ENCODE assay signal across 7 mouse cellular contexts in genomic region chr12:57196608-57197362, GRCm38 (mm10). TPM values are rescaled to one million over a fixed set of nuclear protein-coding genes. Genes with fewer than 3 reads are reported as not detected.
DNase-seq lines count a peak whose midpoint lies in the region; ATAC-seq and TF ChIP-seq lines count a peak whose summit lies in the region.

No protein-coding gene starts in this region.

- no peaks in the 10 kb centered on the region for H3K9me3 ChIP-seq in ES-E14 (ENCODE audit: control insufficient read depth, insufficient read depth, low read depth, low read length)

- peak; percentile 71 for ATAC-seq in erythroid progenitor cell, adult 5-6 weeks (replicated peaks; ENCODE audit: low FRiP score, poor library complexity, severe bottlenecking)
- ATAC-seq in megakaryocyte-erythroid progenitor cell, adult 5-6 weeks (replicated peaks; ENCODE audit: low FRiP score, low TSS enrichment, poor library complexity, severe bottlenecking), result peak; percentile 64

- intact Hi-C loops in heart, postnatal 10 days (cut with DNase I), result no loop called here

- in situ Hi-C loops in ES-E14 (cut with MboI; ENCODE audit: low sequenced_read_pairs in 2 of 2, unreplicated experiment in 2 of 2), result loop anchor here (25.0 kb wide), 2 partner anchors 509 to 659 kb away; partner anchors contain the start of genes Nkx2-1 (in 1 of the 2) and Pax9 (in 1 of the 2)

- DNase-seq in ES-E14 (ENCODE audit: low read depth, low spot score), result no peak
- peak; percentile 62 for DNase-seq in adrenal gland, adult 2 months
- peak; percentile 40 for DNase-seq in heart, postnatal 10 days
- peak; percentile 84 to 87 for DNase-seq in kidney, postnatal 36 days
- DNase-seq in spleen, postnatal 4 days (ENCODE audit: low spot score in 2 of 2), result peak; percentile 55 to 83

- H3K4me3 ChIP-seq in ES-E14 (ENCODE audit: insufficient read depth in 1 of 2, low read depth in 1 of 2, low read length in 2 of 2, poor library complexity in 1 of 2, severe bottlenecking in 1 of 2), result peak overlapping the region; percentile 63 to 70

- peak overlapping the region; percentile 48 for H3K9ac ChIP-seq in ES-E14 (ENCODE audit: insufficient read depth, low read depth, low read length, poor library complexity, severe bottlenecking)

- no peak overlapping the region for H3K27ac ChIP-seq in ES-E14 (ENCODE audit: insufficient read depth, low read depth, low read length, poor library complexity, severe bottlenecking)

- no peaks in the 10 kb centered on the region for H3K36me3 ChIP-seq in ES-E14 (ENCODE audit: control insufficient read depth, insufficient read depth, low read length, poor library complexity, severe bottlenecking)

- H3K4me1 ChIP-seq in ES-E14 (ENCODE audit: control insufficient read depth in 2 of 2, insufficient read depth in 2 of 2, low read length in 2 of 2, poor library complexity in 1 of 2), result no peaks in the 10 kb centered on the region

TF ChIP-seq in ES-E14, 5 proteins besides CTCF, POLR2A, EP300 and RAD21:
- TF ChIP-seq HCFC1 (IDR thresholded peaks at IDR 0.05; ENCODE audit: borderline replicate concordance, insufficient read depth, low read length) (0 out of 2 replicates have a peak, but pooled peaks have one; percentile 7), CHD2 (IDR thresholded peaks at IDR 0.05; ENCODE audit: low read depth, low read length) (no peak)

RNA-seq across cellular contexts. Expression of gene Slc25a21, which starts 0.5 kb away (rescaled TPM):
- 0.21 and 0.54 TPM in 2 replicates for total RNA-seq in ES-E14 (2012; rRNA removed)
- under 1 TPM; 0.40 to 0.52 TPM for total RNA-seq in adrenal gland, adult 2 months (2021)
- polyA plus RNA-seq in adrenal gland, adult 2 months (2012; rRNA removed), result 0.04 and 0.07 TPM in 2 replicates
- 86.5 and 117 TPM in 2 replicates for total RNA-seq in erythroid progenitor cell, adult 5-6 weeks (2015; ENCODE audit: low replicate concordance)
- 71.3 and 97.9 TPM in 2 replicates for total RNA-seq in erythroid progenitor cell, adult 5-6 weeks (2017; ENCODE audit: low replicate concordance)
- under 1 TPM; 0.12 TPM for total RNA-seq in heart, postnatal 10 days (2021)
- 82.8 and 87.5 TPM in 2 replicates for total RNA-seq in megakaryocyte-erythroid progenitor cell, adult 5-6 weeks (2014; fragmentation: Nextera tagmentation)
- 89.5 and 97.5 TPM in 2 replicates for total RNA-seq in megakaryocyte-erythroid progenitor cell, adult 5-6 weeks (2017)

RNA-seq across cellular contexts. Expression of gene Prps1l3, which starts 33.4 kb away (rescaled TPM):
- total RNA-seq in ES-E14 (2012; rRNA removed), result 53.3 and 71.8 TPM in 2 replicates
- total RNA-seq in adrenal gland, adult 2 months (2021), result 10 to 100 TPM; 33.2 to 39.3 TPM
- polyA plus RNA-seq in adrenal gland, adult 2 months (2012; rRNA removed), result 12.5 and 13.0 TPM in 2 replicates
- total RNA-seq in erythroid progenitor cell, adult 5-6 weeks (2015; ENCODE audit: low replicate concordance), result 22.0 and 49.5 TPM in 2 replicates
- 33.6 and 48.1 TPM in 2 replicates for total RNA-seq in erythroid progenitor cell, adult 5-6 weeks (2017; ENCODE audit: low replicate concordance)
- 10 to 100 TPM; 17.8 to 22.8 TPM for total RNA-seq in heart, postnatal 10 days (2021)
- total RNA-seq in megakaryocyte-erythroid progenitor cell, adult 5-6 weeks (2014; fragmentation: Nextera tagmentation), result 58.3 and 61.3 TPM in 2 replicates
- 138 and 146 TPM in 2 replicates for total RNA-seq in megakaryocyte-erythroid progenitor cell, adult 5-6 weeks (2017)

RNA-seq across cellular contexts. Expression of gene Mipol1, which starts 33.4 kb away (rescaled TPM):
- total RNA-seq in ES-E14 (2012; rRNA removed), result 8.2 and 13.8 TPM in 2 replicates
- total RNA-seq in adrenal gland, adult 2 months (2021), result 10 to 100 TPM in 1 of 2 experiments, 1 to 10 TPM in 1; 9.0 to 10.1 TPM
- polyA plus RNA-seq in adrenal gland, adult 2 months (2012; rRNA removed), result 1.5 and 1.9 TPM in 2 replicates
- 2.5 and 7.2 TPM in 2 replicates for total RNA-seq in erythroid progenitor cell, adult 5-6 weeks (2015; ENCODE audit: low replicate concordance)
- total RNA-seq in erythroid progenitor cell, adult 5-6 weeks (2017; ENCODE audit: low replicate concordance), result 4.1 and 7.3 TPM in 2 replicates
- 1 to 10 TPM; 6.5 to 7.6 TPM for total RNA-seq in heart, postnatal 10 days (2021)
- 6.0 and 20.2 TPM in 2 replicates for total RNA-seq in megakaryocyte-erythroid progenitor cell, adult 5-6 weeks (2014; fragmentation: Nextera tagmentation)
- total RNA-seq in megakaryocyte-erythroid progenitor cell, adult 5-6 weeks (2017), result 15.4 and 25.6 TPM in 2 replicates

Comparison
In these comparisons a context has a peak if more than half of its experiments do, and no peak if none do; other contexts are left out.
1. RNA of gene Slc25a21, which starts 0.5 kb away (total RNA-seq): 71.3 to 117 TPM in erythroid progenitor cell, adult 5-6 weeks and 82.8 to 97.5 TPM in megakaryocyte-erythroid progenitor cell, adult 5-6 weeks; 0.21 to 0.54 TPM in ES-E14, 0.40 to 0.52 TPM in adrenal gland, adult 2 months and 0.12 TPM in heart, postnatal 10 days; every median in the first group is over 10 times any median in the second.